Mouse (Mus musculus): Measurements from ENCODE around the gene Wdr37.

DNA sequence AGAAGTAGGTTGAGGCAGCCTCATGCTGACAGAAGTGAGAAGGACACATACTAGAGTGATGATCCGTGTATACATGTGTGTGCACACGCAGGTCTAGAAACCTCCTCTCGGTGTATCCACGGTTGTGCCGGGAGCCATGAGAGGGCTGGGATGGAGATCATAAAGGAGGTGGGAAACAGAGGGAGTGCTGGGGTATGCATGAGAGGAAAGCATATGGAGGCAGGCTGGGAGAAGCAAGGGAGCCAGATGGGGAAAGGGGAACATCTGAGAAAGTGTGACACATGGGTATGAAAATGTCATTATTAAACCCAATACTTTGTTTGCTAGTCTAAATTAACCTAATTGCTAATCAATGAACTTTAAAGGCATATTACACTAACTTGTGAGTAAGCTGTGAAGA lies 37.1 kb downstream of the Wdr37 start:
- TF ChIP-seq CTCF (conservative IDR thresholded peaks at IDR 0.05; ENCODE audit: low read length) (no peak), NANOG (IDR thresholded peaks at IDR 0.05; ENCODE audit: borderline replicate concordance, low read length) (no peak), POU5F1 (IDR thresholded peaks at IDR 0.05; ENCODE audit: borderline replicate concordance, low read length) (no peak)

All from E14TG2a.4 (cell line).